Mouse (Mus musculus): Measurements from ENCODE around the gene Mrps35. TPM values are rescaled to one million over a fixed set of nuclear protein-coding genes. Genes with fewer than 3 reads are reported as not detected.

Gene Mrps35
- polyA plus RNA-seq, 1 experiment from 2014 or later: 70.5 TPM

GRCm38 (mm10) chr6:147032303-147032925 lies 10.2 kb upstream of the Mrps35 start, which contains the start of gene Rep15:
Gene Rep15 (plus strand): TSS chr6:147032584.
- no peaks in the 10 kb centered on the region for H3K9me3 ChIP-seq
- no peaks in the 10 kb centered on the region for H3K27me3 ChIP-seq (replicated peaks)
- no peak for ATAC-seq (ENCODE audit: low FRiP score, low read depth)
- no peaks in the 10 kb centered on the region for H3K36me3 ChIP-seq
- no peak within 1 kb of the TSS for H3K9ac ChIP-seq
- H3K4me1 ChIP-seq: peaks cover 3% of the 10 kb centered on the region; the same call in 1 of the 2 replicates
- no peak within 1 kb of the TSS for H3K4me2 ChIP-seq (replicated peaks)
- 24% methylated on average over 13 of the region's 13 CpGs for WGBS
- H3K4me3 ChIP-seq: no peak within 1 kb of the TSS
- no peak within 1 kb of the TSS for H3K27ac ChIP-seq

DNA sequence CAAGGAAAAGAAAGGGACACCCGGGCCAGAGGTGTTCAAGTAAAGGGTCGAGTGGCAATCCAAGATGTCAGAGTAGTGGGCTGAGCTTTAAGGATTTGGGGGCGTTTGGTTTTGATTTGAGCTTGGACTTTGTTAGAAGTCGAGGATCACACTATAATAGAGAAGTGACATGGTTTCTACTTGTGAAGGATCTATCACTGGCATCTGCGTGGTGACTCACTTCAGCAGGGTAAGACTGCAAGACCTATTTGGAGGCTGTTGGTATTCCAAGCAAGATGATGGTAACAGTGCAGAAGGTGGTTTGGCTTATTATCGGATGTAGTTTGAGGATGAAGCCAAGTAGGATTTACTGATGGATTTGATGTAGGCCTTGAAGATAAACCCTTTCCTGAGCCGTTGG lies 1.1 kb downstream of the Mrps35 start:
- H3K4me1 ChIP-seq: peaks cover 10% of the 10 kb centered on the region
- peak overlapping the region; percentile 89 for H3K4me3 ChIP-seq
- peak overlapping the region; percentile 66 for H3K4me2 ChIP-seq (replicated peaks)
- H3K27me3 ChIP-seq (replicated peaks): no peaks in the 10 kb centered on the region; the same call in 1 of the 2 replicates
- ATAC-seq (ENCODE audit: low FRiP score, low read depth): no peak
- no peaks in the 10 kb centered on the region for H3K9me3 ChIP-seq
- peaks cover 19% of the 10 kb centered on the region; the same call in 1 of the 2 replicates for H3K36me3 ChIP-seq
- WGBS: 61% methylated on average over 7 of the region's 7 CpGs
- peak overlapping the region; percentile 92; the same call in 1 of the 2 replicates for H3K9ac ChIP-seq
- no peak overlapping the region for H3K27ac ChIP-seq

DNA sequence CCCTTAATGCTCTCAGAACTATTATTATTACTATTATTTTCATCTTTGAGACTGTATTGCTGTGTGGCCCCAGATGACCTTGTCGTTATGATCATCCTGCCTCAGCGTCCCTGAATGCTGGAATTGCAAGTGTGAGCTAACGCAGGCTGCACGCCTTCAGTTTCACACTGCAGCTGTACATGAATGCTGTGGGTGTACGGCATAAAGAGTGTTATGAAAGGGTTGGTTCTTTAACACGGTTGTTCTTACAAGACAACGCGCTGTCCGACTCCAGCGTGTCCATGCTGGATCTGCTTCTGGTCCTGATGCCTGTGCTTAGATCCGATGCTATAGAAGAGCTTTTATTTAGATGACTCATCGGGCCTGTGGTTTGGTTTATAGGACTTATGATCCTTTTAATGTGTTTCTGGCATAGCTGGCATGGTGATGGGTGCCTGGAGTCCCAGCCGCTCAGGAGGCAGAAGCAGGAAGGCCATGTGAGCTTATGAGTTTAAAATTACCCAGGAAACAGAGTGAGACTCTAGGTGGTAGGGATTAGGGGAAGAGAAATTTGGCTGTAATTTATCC lies 6.8 kb downstream of the Mrps35 start:
- Histone ChIP-seq H3K36me3 (peaks cover 66% of the 10 kb centered on the region), H3K27me3 (replicated peaks) (no peaks in the 10 kb centered on the region), H3K9ac (no peak overlapping the region), H3K4me1 (no peaks in the 10 kb centered on the region), H3K4me3 (no peak overlapping the region), H3K9me3 (no peaks in the 10 kb centered on the region), H3K27ac (no peak overlapping the region), H3K4me2 (replicated peaks) (no peak overlapping the region)
- no peak for ATAC-seq (ENCODE audit: low FRiP score, low read depth)
- WGBS: 95% methylated on average over 13 of the region's 13 CpGs

GRCm38 (mm10) chr6:147051666-147052065 lies 9.1 kb downstream of the Mrps35 start:
- H3K4me2 ChIP-seq (replicated peaks): no peak overlapping the region
- H3K27me3 ChIP-seq (replicated peaks): no peaks in the 10 kb centered on the region
- no peaks in the 10 kb centered on the region for H3K4me1 ChIP-seq
- 95% methylated on average over 8 of the region's 8 CpGs for WGBS
- peaks cover 74% of the 10 kb centered on the region for H3K36me3 ChIP-seq
- no peak for ATAC-seq (ENCODE audit: low FRiP score, low read depth)
- H3K9ac ChIP-seq: no peak overlapping the region
- no peak overlapping the region for H3K4me3 ChIP-seq
- no peaks in the 10 kb centered on the region for H3K9me3 ChIP-seq
- no peak overlapping the region for H3K27ac ChIP-seq

DNA sequence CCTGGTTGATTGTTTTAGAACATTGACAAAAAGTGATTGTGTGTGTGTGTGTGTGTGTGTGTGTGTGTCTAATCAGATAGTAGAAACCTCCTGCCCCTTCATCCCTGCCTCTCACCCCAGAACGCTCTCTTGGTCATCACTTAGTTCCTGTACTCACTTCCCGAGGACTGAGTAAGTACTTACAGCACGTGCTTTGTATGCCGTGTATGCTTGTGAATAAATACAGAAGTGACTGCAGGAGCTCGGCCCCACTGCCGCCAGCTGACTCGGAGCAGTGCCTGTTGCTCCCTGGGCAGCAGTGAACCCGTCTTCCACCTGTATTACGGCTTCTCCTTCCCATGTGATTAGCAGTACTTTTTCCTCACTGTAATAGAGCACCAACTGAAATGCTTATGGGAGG lies 9.9 kb downstream of the Mrps35 start:
- Histone ChIP-seq H3K9ac (no peak overlapping the region), H3K27ac (no peak overlapping the region), H3K4me1 (no peaks in the 10 kb centered on the region), H3K9me3 (no peaks in the 10 kb centered on the region), H3K27me3 (replicated peaks) (no peaks in the 10 kb centered on the region), H3K4me2 (replicated peaks) (no peak overlapping the region), H3K36me3 (peaks cover 70% of the 10 kb centered on the region), H3K4me3 (no peak overlapping the region)
- no peak for ATAC-seq (ENCODE audit: low FRiP score, low read depth)
- 90% methylated on average over 9 of the region's 9 CpGs for WGBS

GRCm38 (mm10) chr6:147053785-147054646 lies 11.5 kb downstream of the Mrps35 start:
- Histone ChIP-seq H3K4me2 (replicated peaks) (no peak overlapping the region), H3K4me1 (no peaks in the 10 kb centered on the region), H3K4me3 (no peak overlapping the region), H3K9ac (no peak overlapping the region), H3K27ac (no peak overlapping the region), H3K27me3 (replicated peaks) (no peaks in the 10 kb centered on the region), H3K9me3 (no peaks in the 10 kb centered on the region), H3K36me3 (peaks cover 58% of the 10 kb centered on the region)
- 90% methylated on average over 19 of the region's 19 CpGs for WGBS
- no peak for ATAC-seq (ENCODE audit: low FRiP score, low read depth)

DNA sequence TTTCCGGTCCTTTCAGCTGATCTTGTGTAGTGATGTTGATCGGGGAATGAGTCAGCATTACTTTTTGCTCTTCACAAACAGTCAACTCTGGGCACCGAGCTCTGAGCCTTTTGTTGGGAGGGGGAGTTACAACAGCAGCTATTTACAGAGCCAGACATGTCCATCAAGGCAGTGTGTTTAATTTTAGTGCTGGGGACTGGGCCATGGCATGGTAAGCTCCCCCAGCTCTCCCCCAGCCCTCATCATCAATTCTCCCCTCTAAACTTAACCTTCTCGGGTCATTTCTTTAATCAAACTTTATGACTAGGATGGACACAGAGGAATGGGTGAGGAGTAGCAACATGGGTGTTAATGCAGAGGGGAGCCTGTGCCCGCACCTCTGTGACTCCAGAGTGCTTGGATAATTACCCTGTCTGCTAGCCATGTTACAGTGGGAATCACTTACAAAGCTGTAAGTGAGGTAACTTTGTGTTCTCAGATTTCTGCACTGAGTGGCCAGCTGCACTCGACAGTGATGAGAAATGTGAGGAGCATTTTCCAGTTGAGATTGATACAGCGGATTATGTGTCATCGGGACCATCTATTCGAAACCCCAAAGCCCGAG lies 12.9 kb downstream of the Mrps35 start:
- no peak overlapping the region for H3K9ac ChIP-seq
- no peak overlapping the region for H3K27ac ChIP-seq
- no peaks in the 10 kb centered on the region for H3K9me3 ChIP-seq
- peaks cover 47% of the 10 kb centered on the region for H3K36me3 ChIP-seq
- 91% methylated on average over 10 of the region's 10 CpGs for WGBS
- H3K27me3 ChIP-seq (replicated peaks): no peaks in the 10 kb centered on the region
- H3K4me1 ChIP-seq: no peaks in the 10 kb centered on the region
- no peak overlapping the region for H3K4me2 ChIP-seq (replicated peaks)
- ATAC-seq (ENCODE audit: low FRiP score, low read depth): no peak
- no peak overlapping the region for H3K4me3 ChIP-seq

- H3K4me2 ChIP-seq (replicated peaks): no peak overlapping the region
- H3K9ac ChIP-seq: no peak overlapping the region
- no peak overlapping the region for H3K27ac ChIP-seq
- no peak overlapping the region for H3K4me3 ChIP-seq
- WGBS: 71% methylated on average over 7 of the region's 7 CpGs
- 0 out of 2 replicates have a peak, but pooled peaks cover 3% of the 10 kb centered on the region for H3K4me1 ChIP-seq
- no peaks in the 10 kb centered on the region for H3K9me3 ChIP-seq
- H3K27me3 ChIP-seq (replicated peaks): no peaks in the 10 kb centered on the region
- H3K36me3 ChIP-seq: peaks cover 37% of the 10 kb centered on the region
- ATAC-seq (ENCODE audit: low FRiP score, low read depth): no peak
Observed at GRCm38 (mm10) chr6:147059326-147059725, 16.8 kb downstream of the Mrps35 start.

GRCm38 (mm10) chr6:147061630-147062029 lies 19.1 kb downstream of the Mrps35 start:
- Histone ChIP-seq H3K27ac (no peak overlapping the region), H3K9ac (no peak overlapping the region), H3K4me1 (0 out of 2 replicates have a peak, but pooled peaks cover 3% of the 10 kb centered on the region), H3K4me3 (no peak overlapping the region), H3K9me3 (no peaks in the 10 kb centered on the region), H3K27me3 (replicated peaks) (no peaks in the 10 kb centered on the region), H3K36me3 (peaks cover 34% of the 10 kb centered on the region), H3K4me2 (replicated peaks) (no peak overlapping the region)
- 84% methylated on average over 9 of the region's 9 CpGs for WGBS
- peak; percentile 73 for ATAC-seq (ENCODE audit: low FRiP score, low read depth)

DNA sequence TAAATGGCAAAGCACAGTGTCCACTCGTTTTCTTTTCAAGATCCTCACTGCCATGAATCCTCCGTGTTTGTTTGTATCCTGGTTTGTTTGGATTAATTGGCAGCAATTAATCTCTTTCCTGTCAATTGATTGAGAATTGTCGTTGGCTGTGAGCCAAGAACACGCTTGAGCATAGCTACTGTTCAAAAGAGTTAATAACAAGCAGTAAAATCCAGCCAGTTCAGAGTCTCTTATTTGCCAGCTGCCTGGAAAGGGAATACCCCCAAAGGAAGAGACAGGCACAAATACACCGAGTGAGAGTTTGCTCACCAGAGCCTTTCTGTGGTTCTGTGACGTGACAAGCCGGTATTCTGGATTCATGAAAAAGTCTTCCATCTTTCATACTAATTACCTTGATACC lies 19.5 kb downstream of the Mrps35 start:
- Histone ChIP-seq H3K36me3 (peaks cover 36% of the 10 kb centered on the region), H3K4me3 (no peak overlapping the region), H3K4me2 (replicated peaks) (no peak overlapping the region), H3K9me3 (no peaks in the 10 kb centered on the region), H3K27me3 (replicated peaks) (no peaks in the 10 kb centered on the region), H3K9ac (no peak overlapping the region), H3K27ac (no peak overlapping the region), H3K4me1 (0 out of 2 replicates have a peak, but pooled peaks cover 3% of the 10 kb centered on the region)
- WGBS: 68% methylated on average over 7 of the region's 7 CpGs
- ATAC-seq (ENCODE audit: low FRiP score, low read depth): no peak

DNA sequence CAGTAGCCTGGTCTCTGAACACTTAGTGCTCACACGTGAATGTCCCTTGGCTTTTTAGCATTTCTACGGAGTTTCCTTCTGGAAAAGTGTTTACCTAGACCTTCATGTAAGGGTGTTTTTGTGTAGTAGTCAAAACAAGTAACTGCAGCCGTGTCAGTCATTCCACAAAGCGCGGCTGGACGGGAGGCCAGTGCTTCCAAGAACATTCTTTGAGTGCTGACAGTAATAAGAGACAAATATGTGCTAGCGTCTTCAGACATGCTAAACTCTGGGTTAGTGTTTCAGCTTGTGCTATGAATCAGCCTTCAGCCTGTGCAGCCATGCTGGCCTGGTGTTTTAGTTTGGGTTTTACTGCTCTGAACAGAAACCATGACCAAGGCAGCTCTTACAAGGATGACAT lies 20.1 kb downstream of the Mrps35 start:
- ATAC-seq (ENCODE audit: low FRiP score, low read depth): no peak
- Histone ChIP-seq H3K4me1 (0 out of 2 replicates have a peak, but pooled peaks cover 3% of the 10 kb centered on the region), H3K27ac (no peak overlapping the region), H3K27me3 (replicated peaks) (no peaks in the 10 kb centered on the region), H3K4me2 (replicated peaks) (no peak overlapping the region), H3K9ac (no peak overlapping the region), H3K9me3 (no peaks in the 10 kb centered on the region), H3K4me3 (no peak overlapping the region), H3K36me3 (peaks cover 33% of the 10 kb centered on the region)
- WGBS: 91% methylated on average over 7 of the region's 7 CpGs

All from neural tube, embryonic 12.5 days (tissue).